Mouse (Mus musculus): ENCODE results near the gene Olfr1033.
"Not testable (repeated sequence)": the region's sequence is repeated elsewhere in the genome, so short reads cannot be mapped to it uniquely, and the experiment has no call there.

Gene Olfr1033

DNA sequence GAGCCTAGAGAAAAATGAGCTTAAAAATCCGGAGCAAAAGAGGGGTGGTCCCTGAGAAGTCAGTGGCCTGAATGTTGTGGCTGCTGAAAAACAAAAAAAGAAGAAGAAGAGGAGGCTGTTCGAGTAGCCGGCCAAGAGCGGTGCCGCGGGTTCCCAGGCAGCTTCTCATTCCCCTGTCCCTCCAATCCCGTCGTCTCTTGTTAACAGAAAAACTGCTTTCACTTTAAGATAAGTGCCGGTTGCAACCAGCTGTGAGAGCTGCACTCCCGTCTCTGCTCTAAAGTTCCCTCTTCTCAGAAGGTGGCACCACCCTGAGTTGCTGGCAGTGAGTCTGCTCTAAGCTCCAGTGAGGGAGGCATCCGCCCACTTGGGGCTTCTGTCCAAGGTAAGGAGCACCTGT, at the start of gene Olfr1033:
Gene Olfr1033 (plus strand): TSS at position 228 of the 400 bp plus-strand sequence.
- DNase-seq: not testable (repeated sequence)

DNA sequence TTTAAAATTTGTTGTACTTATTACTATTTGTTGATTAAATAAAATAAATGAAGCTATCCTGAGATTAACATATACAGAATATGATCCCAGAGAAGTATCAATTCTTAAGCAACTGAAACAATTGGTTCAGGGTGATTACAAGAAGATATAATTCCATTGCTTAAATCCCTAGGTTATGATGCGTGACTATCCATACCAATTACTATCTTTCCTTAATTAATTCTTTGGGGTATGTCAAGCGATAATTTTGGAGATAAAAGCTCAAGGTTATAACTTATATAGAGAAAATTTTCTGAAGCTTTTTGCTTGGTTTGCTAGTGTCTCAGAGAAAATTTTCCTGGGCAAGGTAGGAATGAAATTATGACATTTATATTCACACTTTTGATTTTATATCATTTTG, 46.8 kb upstream of the Olfr1033 start, which contains the start of gene Olfr1029:
Gene Olfr1029 (plus strand): TSS at position 301 of the 400 bp plus-strand sequence.
- no peak for DNase-seq

DNA sequence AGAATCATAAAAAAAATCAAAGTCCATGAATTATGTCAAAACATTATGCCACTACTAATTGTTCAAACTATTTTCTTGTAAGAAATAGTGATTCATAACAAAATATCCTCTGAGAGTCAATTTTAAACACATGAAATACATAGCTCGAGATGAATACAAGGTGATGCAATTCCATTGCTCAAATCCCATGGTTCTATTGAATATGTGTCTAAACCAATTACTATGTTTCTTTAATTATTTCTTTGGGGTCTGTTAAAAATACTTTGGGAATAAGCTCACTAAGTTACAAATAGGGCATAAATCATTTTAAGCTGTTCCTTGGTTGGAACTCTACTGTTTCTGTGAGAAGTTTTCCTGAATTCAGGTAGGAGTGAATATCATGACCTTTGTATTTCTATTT, 41.5 kb upstream of the Olfr1033 start, which contains the start of gene Olfr1030:
Gene Olfr1030 (plus strand): TSS at position 301 of the 400 bp plus-strand sequence.
- no peak for DNase-seq

GRCm38 (mm10) chr2:85990004-85990403, 30.4 kb upstream of the Olfr1033 start, which contains the start of gene Olfr1031:
Gene Olfr1031 (plus strand): TSS chr2:85990304.
- DNase-seq: no peak

DNA sequence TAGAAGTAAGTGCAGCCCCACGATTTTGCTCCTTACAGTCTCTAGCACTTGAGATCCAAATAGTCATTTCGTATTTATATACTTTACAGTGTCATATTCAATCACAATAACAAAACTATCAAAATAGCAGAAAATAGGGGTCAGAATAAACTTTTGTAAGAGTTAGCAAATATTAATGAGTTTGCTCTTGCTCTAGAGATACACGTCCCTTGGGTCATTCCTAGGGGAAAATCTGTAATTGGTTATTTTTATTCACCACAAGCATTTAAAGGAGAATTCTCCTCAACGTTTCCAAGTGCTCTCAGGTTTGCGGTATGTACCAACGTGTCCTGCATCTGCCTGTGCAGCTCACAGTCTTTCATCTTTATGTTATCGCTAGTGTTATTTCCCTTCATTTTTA, 15.2 kb upstream of the Olfr1033 start, which contains the start of gene Olfr1032:
Gene Olfr1032 (plus strand): TSS at position 301 of the 400 bp plus-strand sequence.
- DNase-seq: no peak

- not testable (repeated sequence) for DNase-seq
Measured at GRCm38 (mm10) chr2:86021518-86021917, 1.1 kb downstream of the Olfr1033 start.

DNA sequence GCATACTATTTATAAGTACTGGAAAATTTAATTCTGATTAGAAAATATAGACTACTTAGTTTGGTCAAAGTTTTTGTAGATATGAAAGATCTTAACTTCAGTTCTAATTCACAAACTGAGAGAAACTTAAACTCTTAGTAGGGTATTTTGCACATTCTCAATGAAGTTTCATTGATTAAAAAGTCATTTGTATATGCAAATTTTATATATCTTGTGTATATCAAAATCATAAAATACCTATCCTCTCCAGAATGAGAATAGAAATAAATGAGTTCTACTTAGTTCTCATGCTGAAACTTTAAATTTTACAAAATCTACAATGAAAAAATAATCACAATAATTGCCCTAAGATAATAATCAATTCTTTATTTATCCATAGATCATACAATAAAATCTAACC, 25.1 kb downstream of the Olfr1033 start, which contains the start of gene Olfr1034:
Gene Olfr1034 (plus strand): TSS at position 301 of the 400 bp plus-strand sequence.
- DNase-seq: no peak

DNA sequence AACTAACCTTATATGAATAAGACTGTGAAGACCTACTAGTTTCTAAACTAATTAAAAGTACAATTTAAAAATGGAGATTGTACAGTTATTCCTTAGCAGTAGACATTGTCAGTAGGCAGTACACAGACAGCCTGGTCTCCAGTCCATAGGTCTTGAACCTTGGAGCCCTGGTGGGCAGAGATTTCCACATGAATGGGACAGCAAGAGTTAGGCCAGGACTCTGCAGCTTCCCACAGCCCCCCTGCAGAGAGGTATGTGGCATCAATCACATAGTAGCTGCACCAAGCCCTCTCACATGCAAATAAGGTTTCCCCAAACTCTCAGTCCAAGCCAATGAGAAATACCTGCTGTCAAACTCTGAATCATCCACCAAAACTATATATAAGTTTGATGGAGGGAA, 30.3 kb downstream of the Olfr1033 start:
- DNase-seq: not testable (repeated sequence)

DNA sequence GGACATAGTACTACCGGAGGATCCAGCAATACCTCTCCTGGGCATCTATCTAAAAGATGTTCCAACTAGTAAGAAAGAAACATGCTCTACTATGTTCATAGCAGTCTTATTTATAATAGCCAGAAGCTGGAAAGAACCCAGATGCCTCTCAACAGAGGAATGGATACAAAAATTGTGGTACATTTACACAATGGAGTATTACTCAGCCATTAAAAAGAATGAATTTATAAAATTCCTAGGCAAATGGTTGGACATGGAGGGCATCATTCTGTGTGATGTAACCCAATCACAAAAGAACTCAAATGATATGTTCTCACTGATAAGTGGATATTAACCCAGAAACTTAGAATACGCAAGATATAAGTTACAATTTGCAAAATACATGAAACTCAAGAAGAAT, 43.3 kb downstream of the Olfr1033 start:
- not testable (repeated sequence) for DNase-seq

GRCm38 (mm10) chr2:86070189-86070588, 49.8 kb downstream of the Olfr1033 start:
- DNase-seq: no peak

- not testable (repeated sequence) for DNase-seq
Measured at GRCm38 (mm10) chr2:86073692-86074091, 53.3 kb downstream of the Olfr1033 start, which contains the start of gene Olfr1036. Gene Olfr1036 (plus strand): TSS chr2:86073992.

- not testable (repeated sequence) for DNase-seq
Measured at GRCm38 (mm10) chr2:86080478-86080877, 60.0 kb downstream of the Olfr1033 start.

DNA sequence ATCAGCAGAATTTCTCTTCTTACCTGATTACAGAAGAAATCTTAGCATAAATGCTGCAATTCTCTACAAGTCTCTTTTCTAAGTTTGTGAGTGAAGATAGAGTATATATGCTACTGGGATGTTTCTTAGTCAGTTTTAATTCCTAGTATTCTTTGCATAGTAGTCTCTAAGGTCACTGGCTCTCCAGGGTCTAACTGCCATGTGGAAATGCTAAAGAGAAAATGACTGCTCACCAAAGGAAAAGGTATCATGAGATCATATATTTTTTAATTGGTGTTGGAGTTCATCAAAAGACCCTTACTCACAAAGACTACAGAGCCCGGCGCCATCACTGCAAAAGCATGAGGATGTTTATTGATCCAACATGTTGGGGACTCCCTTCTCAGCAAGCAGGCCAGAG, 66.9 kb downstream of the Olfr1033 start, which contains the start of gene Olfr1037:
Gene Olfr1037 (minus strand): TSS at position 101 of the 400 bp plus-strand sequence.
- DNase-seq: no peak
